Mouse (Mus musculus) embryonic facial prominence, embryonic 10.5 days (tissue): ENCODE results near the gene Acacb. TPM values are rescaled to one million over a fixed set of nuclear protein-coding genes. Genes with fewer than 3 reads are reported as not detected.

Experiments used
- DNase-seq: peaks from one replicate; pipeline ENCODE4 v3.0.0-alpha.2; 2017; ENCODE audit warnings: low spot score
- H3K27ac ChIP-seq: fragments of 300-500 bp; sonication (generic); replicated peaks from 2 replicates; pipeline ENCODE4 v1.5.1; 2016; ENCODE audit warnings: mild to moderate bottlenecking
- H3K27me3 ChIP-seq: fragments of 300-500 bp; sonication (generic); replicated peaks from 2 replicates; pipeline ENCODE4 v1.6.1; 2016; ENCODE audit warnings: low read depth, mild to moderate bottlenecking; ENCODE audit not compliant: poor library complexity, severe bottlenecking
- H3K36me3 ChIP-seq: fragments of 300-500 bp; sonication (generic); replicated peaks from 2 replicates; pipeline ENCODE4 v1.6.1; 2016; ENCODE audit warnings: mild to moderate bottlenecking, moderate library complexity
- H3K4me1 ChIP-seq: fragments of 300-500 bp; sonication (generic); 2 replicates; pipeline ENCODE4 v1.6.1; 2016
- H3K4me3 ChIP-seq: fragments of 300-500 bp; sonication (generic); 2 replicates; pipeline ENCODE4 v1.5.1; 2016; ENCODE audit warnings: mild to moderate bottlenecking, moderate library complexity
- H3K9me3 ChIP-seq: fragments of 300-500 bp; sonication (generic); 2 replicates; pipeline ENCODE4 v1.6.1; 2016; ENCODE audit warnings: mild to moderate bottlenecking
- WGBS: fragments of 180-500 bp; shearing (Covaris S2); methylation state at CpG from one replicate; pipeline ENCODE4 v1.1.7; 2016; 5-methylcytosine and 5-hydroxymethylcytosine counted together
- polyA plus RNA-seq: library from polyadenylated mRNA; unstranded; fragments of >200 nt; fragmentation: Nextera tagmentation; extraction: Ambion mirVana; gene quantifications from 2 replicates; pipeline ENCODE4 v1.2.1, GENCODE M21; 2016

Gene Acacb
- polyA plus RNA-seq, 1 experiment from 2014 or later: 4.4 TPM

- Histone ChIP-seq H3K27me3 (peaks cover 11% of the 10 kb centered on the region), H3K4me3 (no peak overlapping the region), H3K9me3 (no peaks in the 10 kb centered on the region), H3K4me1 (peaks cover 11% of the 10 kb centered on the region), H3K36me3 (no peaks in the 10 kb centered on the region), H3K27ac (no peak overlapping the region)
- DNase-seq: no peak
- WGBS: 80% methylated on average over 7 of the region's 7 CpGs
Observed at GRCm38 (mm10) chr5:114170345-114170744, 24.0 kb downstream of the Acacb start.

- WGBS: 93% methylated on average over 3 of the region's 3 CpGs
- H3K4me3 ChIP-seq: no peak overlapping the region
- peaks cover 11% of the 10 kb centered on the region for H3K27me3 ChIP-seq
Observed at GRCm38 (mm10) chr5:114172936-114173335, 26.6 kb downstream of the Acacb start.

GRCm38 (mm10) chr5:114173458-114173857, 27.1 kb downstream of the Acacb start:
- Histone ChIP-seq H3K9me3 (no peaks in the 10 kb centered on the region), H3K4me1 (peaks cover 24% of the 10 kb centered on the region), H3K36me3 (no peaks in the 10 kb centered on the region), H3K27me3 (peaks cover 11% of the 10 kb centered on the region), H3K27ac (no peak overlapping the region), H3K4me3 (no peak overlapping the region)
- WGBS: 73% methylated on average over 7 of the region's 7 CpGs
- DNase-seq: no peak

More at GRCm38 (mm10) chr5:114172936-114173335, 26.6 kb downstream of the Acacb start:
- H3K27ac ChIP-seq: no peak overlapping the region
- H3K4me1 ChIP-seq: peaks cover 24% of the 10 kb centered on the region
- no peak for DNase-seq
- H3K36me3 ChIP-seq: no peaks in the 10 kb centered on the region
- no peaks in the 10 kb centered on the region for H3K9me3 ChIP-seq

GRCm38 (mm10) chr5:114173877-114174581, 27.7 kb downstream of the Acacb start:
- H3K9me3 ChIP-seq: no peaks in the 10 kb centered on the region
- peaks cover 24% of the 10 kb centered on the region for H3K4me1 ChIP-seq
- H3K27ac ChIP-seq: no peak overlapping the region
- 0 out of 2 replicates have a peak overlapping the region, but pooled peaks have one; percentile 4 for H3K4me3 ChIP-seq
- 35% methylated on average over 16 of the region's 16 CpGs for WGBS
- no peaks in the 10 kb centered on the region for H3K36me3 ChIP-seq
- peaks cover 11% of the 10 kb centered on the region for H3K27me3 ChIP-seq
- no peak for DNase-seq

GRCm38 (mm10) chr5:114174639-114175038, 28.3 kb downstream of the Acacb start:
- 12% methylated on average over 16 of the region's 16 CpGs for WGBS
- peaks cover 11% of the 10 kb centered on the region for H3K27me3 ChIP-seq
- peaks cover 24% of the 10 kb centered on the region for H3K4me1 ChIP-seq
- H3K27ac ChIP-seq: no peak overlapping the region
- H3K36me3 ChIP-seq: no peaks in the 10 kb centered on the region
- DNase-seq: peak; percentile 81
- H3K4me3 ChIP-seq: peak overlapping the region; percentile 4; the same call in 1 of the 2 replicates
- H3K9me3 ChIP-seq: no peaks in the 10 kb centered on the region

GRCm38 (mm10) chr5:114175596-114176171, 29.3 kb downstream of the Acacb start:
- H3K27ac ChIP-seq: peak overlapping the region; percentile 80
- no peaks in the 10 kb centered on the region for H3K36me3 ChIP-seq
- H3K9me3 ChIP-seq: no peaks in the 10 kb centered on the region
- peak overlapping the region; percentile 72 for H3K4me3 ChIP-seq
- under 1% methylated on average over 26 of the region's 26 CpGs for WGBS
- peaks cover 24% of the 10 kb centered on the region for H3K4me1 ChIP-seq
- DNase-seq: peak; percentile 97
- peaks cover 11% of the 10 kb centered on the region for H3K27me3 ChIP-seq

- H3K36me3 ChIP-seq: no peaks in the 10 kb centered on the region
- peaks cover 24% of the 10 kb centered on the region for H3K4me1 ChIP-seq
- no peak for DNase-seq
- H3K9me3 ChIP-seq: no peaks in the 10 kb centered on the region
- 54% methylated on average over 8 of the region's 8 CpGs for WGBS
- no peak overlapping the region for H3K27ac ChIP-seq
- peak overlapping the region; percentile 72 for H3K4me3 ChIP-seq
- H3K27me3 ChIP-seq: peaks cover 11% of the 10 kb centered on the region
Observed at GRCm38 (mm10) chr5:114176548-114177400, 30.4 kb downstream of the Acacb start.

GRCm38 (mm10) chr5:114177966-114178719, 31.8 kb downstream of the Acacb start:
- H3K36me3 ChIP-seq: no peaks in the 10 kb centered on the region
- H3K4me1 ChIP-seq: peaks cover 24% of the 10 kb centered on the region
- peaks cover 11% of the 10 kb centered on the region for H3K27me3 ChIP-seq
- H3K27ac ChIP-seq: no peak overlapping the region
- no peak overlapping the region for H3K4me3 ChIP-seq
- no peak for DNase-seq
- WGBS: 86% methylated on average over 4 of the region's 4 CpGs
- no peaks in the 10 kb centered on the region for H3K9me3 ChIP-seq

- H3K4me1 ChIP-seq: peaks cover 17% of the 10 kb centered on the region
- no peak overlapping the region for H3K4me3 ChIP-seq
- no peaks in the 10 kb centered on the region for H3K36me3 ChIP-seq
- DNase-seq: no peak
- WGBS: 89% methylated on average over 11 of the region's 11 CpGs
- peaks cover 3% of the 10 kb centered on the region; the same call in 1 of the 2 replicates for H3K27me3 ChIP-seq
- H3K27ac ChIP-seq: no peak overlapping the region
- H3K9me3 ChIP-seq: no peaks in the 10 kb centered on the region
Observed at GRCm38 (mm10) chr5:114179541-114179940, 33.2 kb downstream of the Acacb start.

- 94% methylated on average over 2 of the region's 2 CpGs for WGBS
- DNase-seq: no peak
- H3K4me1 ChIP-seq: peaks cover 5% of the 10 kb centered on the region; the same call in 1 of the 2 replicates
- H3K36me3 ChIP-seq: no peaks in the 10 kb centered on the region
- no peaks in the 10 kb centered on the region for H3K9me3 ChIP-seq
- H3K27ac ChIP-seq: no peak overlapping the region
- H3K27me3 ChIP-seq: no peaks in the 10 kb centered on the region
- H3K4me3 ChIP-seq: no peak overlapping the region
Observed at GRCm38 (mm10) chr5:114183493-114183892, 37.2 kb downstream of the Acacb start.

GRCm38 (mm10) chr5:114187108-114187507, 40.8 kb downstream of the Acacb start:
- H3K27me3 ChIP-seq: 0 out of 2 replicates have a peak, but pooled peaks cover 6% of the 10 kb centered on the region
- WGBS: 68% methylated on average over 2 of the region's 2 CpGs
- no peak for DNase-seq
- H3K36me3 ChIP-seq: no peaks in the 10 kb centered on the region
- peaks cover 10% of the 10 kb centered on the region for H3K4me1 ChIP-seq
- H3K27ac ChIP-seq: no peak overlapping the region
- no peak overlapping the region for H3K4me3 ChIP-seq
- H3K9me3 ChIP-seq: no peaks in the 10 kb centered on the region
